Mouse (Mus musculus) bone marrow macrophage, adult 2 months (primary cell): ENCODE data around the gene Scarb1.

Experiments
- CTCF ChIP-seq: IDR thresholded peaks from 2 replicates; pipeline ENCODE4 v1.5.1; 2012; ENCODE audit warnings: low read depth, mild to moderate bottlenecking, low read length, moderate library complexity
- POLR2A ChIP-seq: IDR thresholded peaks from 2 replicates; pipeline ENCODE4 v1.6.1; 2012; ENCODE audit warnings: mild to moderate bottlenecking, low read depth, low read length, borderline replicate concordance

GRCm38 (mm10) chr5:125305229-125306081 lies 35.4 kb downstream of the Scarb1 start:
- no peak for TF ChIP-seq POLR2A
- TF ChIP-seq CTCF, result no peak
